In the genomic region with DNA sequence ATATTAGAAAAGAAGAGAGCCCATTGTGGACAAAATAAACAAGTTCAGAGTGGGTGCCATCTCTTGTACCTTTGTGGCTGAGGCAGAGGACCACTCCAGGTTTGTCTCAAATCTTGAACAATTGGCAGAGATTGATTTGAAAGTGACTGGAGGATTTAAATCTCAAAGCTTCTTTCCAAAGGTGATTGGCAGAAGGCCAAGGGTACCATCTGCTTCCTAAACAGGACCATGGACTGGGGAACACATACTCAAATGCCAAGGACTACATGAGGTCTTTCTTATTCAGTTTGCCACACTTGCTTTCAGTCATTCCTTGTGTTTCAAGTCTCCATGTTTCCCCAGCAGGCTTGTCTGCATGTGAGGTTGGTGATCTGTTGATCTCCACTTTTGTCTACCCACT, we compare ENCODE assay signal across 22 mouse cellular contexts.
DNase-seq lines count a peak whose midpoint lies in the region; ATAC-seq and TF ChIP-seq lines count a peak whose summit lies in the region.
"Had no signal": no experiment of that assay in that cellular context is flagged by ENCODE, and none has a peak within 500 bp of the region (broad histone marks: within the 10 kb centered on the region; RNA-seq: fewer than 3 reads in every experiment).

No protein-coding gene starts in this region.

- no peaks in the 10 kb centered on the region for H3K9me3 ChIP-seq in hindbrain, embryonic 16.5 days (ENCODE audit: control insufficient read depth, low read length)
- no peaks in the 10 kb centered on the region for H3K9me3 ChIP-seq in hindbrain, embryonic 12.5 days (replicated peaks)
- no peaks in the 10 kb centered on the region for H3K9me3 ChIP-seq in midbrain, embryonic 14.5 days (ENCODE audit: control insufficient read depth, low read length)
- no peaks in the 10 kb centered on the region for H3K9me3 ChIP-seq in midbrain, embryonic 11.5 days (ENCODE audit: control insufficient read depth, low read length)
- H3K9me3 ChIP-seq: forebrain, embryonic 15.5 days; heart, embryonic 12.5 days; heart, embryonic 15.5 days; hindbrain, embryonic 15.5 days had no signal

- no peak overlapping the region for H3K4me3 ChIP-seq in hindbrain, embryonic 16.5 days (ENCODE audit: low read length)
- no peak overlapping the region for H3K4me3 ChIP-seq in hindbrain, embryonic 12.5 days
- no peak overlapping the region for H3K4me3 ChIP-seq in midbrain, embryonic 14.5 days (replicated peaks; ENCODE audit: low read depth, low read length)
- H3K4me3 ChIP-seq in midbrain, embryonic 11.5 days (ENCODE audit: low read depth, low read length): no peak overlapping the region
- H3K4me3 ChIP-seq in kidney, adult 2 months (ENCODE audit: insufficient read depth, low read depth, low read length): no peak overlapping the region
- H3K4me3 ChIP-seq: forebrain, embryonic 15.5 days; heart, embryonic 12.5 days; heart, embryonic 15.5 days; hindbrain, embryonic 15.5 days had no signal

- DNase-seq in cerebellum, postnatal 10 days: peak; percentile 59
- DNase-seq in cerebellum, adult 8-10 months: no peak
- DNase-seq in midbrain, embryonic 14.5 days: peak; percentile 15
- DNase-seq in midbrain, embryonic 11.5 days (ENCODE audit: low spot score, missing footprints): no peak
- peak; percentile 67 for DNase-seq in brain, embryonic 14.5 days (ENCODE audit: low read depth)
- DNase-seq in kidney, adult 2 months: no peak
- DNase-seq: adrenal gland, adult 2 months; adrenal gland, postnatal 14 days; cerebellum, adult 11-12 months; cerebellum, adult 9-11 months; gastrocnemius, postnatal 25 days; heart, adult 18-20 months; heart, postnatal 10 days; heart, postnatal 36 days had no signal

- H3K4me2 ChIP-seq in hindbrain, embryonic 16.5 days (ENCODE audit: low read length): no peak overlapping the region
- H3K4me2 ChIP-seq in hindbrain, embryonic 12.5 days (replicated peaks): no peak overlapping the region
- no peak overlapping the region for H3K4me2 ChIP-seq in midbrain, embryonic 14.5 days (ENCODE audit: low read length)
- H3K4me2 ChIP-seq in midbrain, embryonic 11.5 days: no peak overlapping the region
- H3K4me2 ChIP-seq: forebrain, embryonic 15.5 days; heart, embryonic 12.5 days; heart, embryonic 15.5 days; hindbrain, embryonic 15.5 days had no signal

- no peaks in the 10 kb centered on the region for H3K36me3 ChIP-seq in hindbrain, embryonic 16.5 days (ENCODE audit: control insufficient read depth, insufficient read depth, low read length)
- H3K36me3 ChIP-seq in hindbrain, embryonic 12.5 days: no peaks in the 10 kb centered on the region
- H3K36me3 ChIP-seq in midbrain, embryonic 14.5 days (ENCODE audit: control insufficient read depth, insufficient read depth, low read length): no peaks in the 10 kb centered on the region
- H3K36me3 ChIP-seq in midbrain, embryonic 11.5 days (ENCODE audit: control insufficient read depth, insufficient read depth, low read length): no peaks in the 10 kb centered on the region
- H3K36me3 ChIP-seq in kidney, adult 2 months (ENCODE audit: control insufficient read depth, insufficient read depth, low read length): no peaks in the 10 kb centered on the region
- H3K36me3 ChIP-seq: forebrain, embryonic 15.5 days; heart, embryonic 12.5 days; heart, embryonic 15.5 days; hindbrain, embryonic 15.5 days had no signal

- H3K27ac ChIP-seq in hindbrain, embryonic 16.5 days (ENCODE audit: low read depth, low read length): no peak overlapping the region
- no peak overlapping the region for H3K27ac ChIP-seq in hindbrain, embryonic 12.5 days
- H3K27ac ChIP-seq in midbrain, embryonic 14.5 days (replicated peaks; ENCODE audit: low read depth, low read length): no peak overlapping the region
- no peak overlapping the region for H3K27ac ChIP-seq in midbrain, embryonic 11.5 days (ENCODE audit: low read depth, low read length)
- H3K27ac ChIP-seq in kidney, adult 2 months (ENCODE audit: insufficient read depth, low read depth, low read length): no peak overlapping the region
- H3K27ac ChIP-seq: forebrain, embryonic 15.5 days; heart, embryonic 15.5 days; hindbrain, embryonic 15.5 days had no signal

- no peaks in the 10 kb centered on the region for H3K4me1 ChIP-seq in hindbrain, embryonic 16.5 days (ENCODE audit: control insufficient read depth, insufficient read depth, low read depth, low read length)
- no peaks in the 10 kb centered on the region for H3K4me1 ChIP-seq in hindbrain, embryonic 12.5 days
- no peaks in the 10 kb centered on the region for H3K4me1 ChIP-seq in midbrain, embryonic 14.5 days (ENCODE audit: control insufficient read depth, insufficient read depth, low read length)
- no peaks in the 10 kb centered on the region for H3K4me1 ChIP-seq in midbrain, embryonic 11.5 days (ENCODE audit: control insufficient read depth, insufficient read depth, low read length)
- no peaks in the 10 kb centered on the region for H3K4me1 ChIP-seq in kidney, adult 2 months (ENCODE audit: control insufficient read depth, insufficient read depth, low read length)
- H3K4me1 ChIP-seq: forebrain, embryonic 15.5 days; heart, embryonic 12.5 days; heart, embryonic 15.5 days; hindbrain, embryonic 15.5 days had no signal

- no peak for TF ChIP-seq POLR2A in brain, embryonic 14.5 days (IDR thresholded peaks at IDR 0.05; ENCODE audit: borderline replicate concordance, extremely low read depth, insufficient read depth, insufficient read length, poor library complexity, severe bottlenecking)
- no peak for TF ChIP-seq POLR2A in kidney, adult 2 months (IDR thresholded peaks at IDR 0.05; ENCODE audit: low read depth, low read length)

- no peak for TF ChIP-seq CTCF in brain, embryonic 14.5 days (IDR thresholded peaks at IDR 0.05; ENCODE audit: borderline replicate concordance, extremely low read depth, insufficient read depth, insufficient read length)
- no peak for TF ChIP-seq CTCF in kidney, adult 2 months (conservative IDR thresholded peaks at IDR 0.05; ENCODE audit: insufficient read depth, insufficient read length, low read depth, low read length)

- no peak overlapping the region for H3K9ac ChIP-seq in hindbrain, embryonic 16.5 days (ENCODE audit: low read depth, low read length)
- H3K9ac ChIP-seq in hindbrain, embryonic 12.5 days: no peak overlapping the region
- no peak overlapping the region for H3K9ac ChIP-seq in midbrain, embryonic 14.5 days (replicated peaks; ENCODE audit: low read length)
- H3K9ac ChIP-seq in midbrain, embryonic 11.5 days (ENCODE audit: low read length): no peak overlapping the region
- H3K9ac ChIP-seq: forebrain, embryonic 15.5 days; heart, embryonic 12.5 days; heart, embryonic 15.5 days; hindbrain, embryonic 15.5 days had no signal

- ATAC-seq in hindbrain, embryonic 16.5 days: peak; percentile 40; the same call in 1 of the 2 replicates
- no peak for ATAC-seq in hindbrain, embryonic 12.5 days (ENCODE audit: low FRiP score)
- no peak for ATAC-seq in midbrain, embryonic 14.5 days (ENCODE audit: low FRiP score, low TSS enrichment)
- no peak for ATAC-seq in midbrain, embryonic 11.5 days (ENCODE audit: low FRiP score)
- ATAC-seq: forebrain, embryonic 15.5 days; inflammation-experienced regulatory T-cells, adult 6 months; intestine, embryonic 16.5 days had no signal

- no peaks in the 10 kb centered on the region for H3K27me3 ChIP-seq in hindbrain, embryonic 16.5 days (replicated peaks; ENCODE audit: control insufficient read depth, insufficient read depth, low read length)
- H3K27me3 ChIP-seq in hindbrain, embryonic 12.5 days: no peaks in the 10 kb centered on the region
- no peaks in the 10 kb centered on the region for H3K27me3 ChIP-seq in midbrain, embryonic 14.5 days (ENCODE audit: control insufficient read depth, insufficient read depth, low read length)
- no peaks in the 10 kb centered on the region for H3K27me3 ChIP-seq in midbrain, embryonic 11.5 days (ENCODE audit: control insufficient read depth, insufficient read depth, low read length)
- no peaks in the 10 kb centered on the region for H3K27me3 ChIP-seq in kidney, adult 2 months (replicated peaks; ENCODE audit: control insufficient read depth, insufficient read depth, low read length)
- H3K27me3 ChIP-seq: forebrain, embryonic 15.5 days; heart, embryonic 12.5 days; heart, embryonic 15.5 days; hindbrain, embryonic 15.5 days had no signal

Comparison
In these comparisons a context has a peak if more than half of its experiments do, and no peak if none do; other contexts are left out.
1. DNase-seq: peak in cerebellum, postnatal 10 days (2 of 2), midbrain, embryonic 14.5 days (single experiment) and brain, embryonic 14.5 days (single experiment); none in cerebellum, adult 8-10 months (single experiment), midbrain, embryonic 11.5 days (single experiment) and kidney, adult 2 months (single experiment).